Mouse (Mus musculus): ENCODE data around the gene Camk1g. TPM values are rescaled to one million over a fixed set of nuclear protein-coding genes. Genes with fewer than 3 reads are reported as not detected.

Camk1g gene
- polyA plus RNA-seq, 1 experiment from 2014 or later, result 57.0 TPM

GRCm38 (mm10) chr1:193369091-193369490, 1.0 kb downstream of the Camk1g start:
- Histone ChIP-seq H3K4me2 (peak overlapping the region; percentile 83), H3K36me3 (replicated peaks) (no peaks in the 10 kb centered on the region), H3K27me3 (replicated peaks) (no peaks in the 10 kb centered on the region), H3K4me3 (peak overlapping the region; percentile 68), H3K27ac (peak overlapping the region; percentile 74), H3K9ac (peak overlapping the region; percentile 69), H3K9me3 (no peaks in the 10 kb centered on the region), H3K4me1 (peaks cover 34% of the 10 kb centered on the region)
- WGBS, result 23% methylated on average over 8 of the region's 8 CpGs
- ATAC-seq (replicated peaks), result peak; percentile 18; the same call in 1 of the 2 replicates

- peak overlapping the region; percentile 69 for H3K9ac ChIP-seq
- peaks cover 34% of the 10 kb centered on the region for H3K4me1 ChIP-seq
- peak; percentile 32 for ATAC-seq (replicated peaks)
- H3K9me3 ChIP-seq, result no peaks in the 10 kb centered on the region
- peak overlapping the region; percentile 83 for H3K4me2 ChIP-seq
- peak overlapping the region; percentile 66 for H3K27ac ChIP-seq
- no peaks in the 10 kb centered on the region for H3K27me3 ChIP-seq (replicated peaks)
- WGBS, result 12% methylated on average over 10 of the region's 10 CpGs
- peak overlapping the region; percentile 68 for H3K4me3 ChIP-seq
- H3K36me3 ChIP-seq (replicated peaks), result no peaks in the 10 kb centered on the region
These were observed 2.0 kb downstream of the Camk1g start for GRCm38 (mm10) chr1:193368055-193368454.

DNA sequence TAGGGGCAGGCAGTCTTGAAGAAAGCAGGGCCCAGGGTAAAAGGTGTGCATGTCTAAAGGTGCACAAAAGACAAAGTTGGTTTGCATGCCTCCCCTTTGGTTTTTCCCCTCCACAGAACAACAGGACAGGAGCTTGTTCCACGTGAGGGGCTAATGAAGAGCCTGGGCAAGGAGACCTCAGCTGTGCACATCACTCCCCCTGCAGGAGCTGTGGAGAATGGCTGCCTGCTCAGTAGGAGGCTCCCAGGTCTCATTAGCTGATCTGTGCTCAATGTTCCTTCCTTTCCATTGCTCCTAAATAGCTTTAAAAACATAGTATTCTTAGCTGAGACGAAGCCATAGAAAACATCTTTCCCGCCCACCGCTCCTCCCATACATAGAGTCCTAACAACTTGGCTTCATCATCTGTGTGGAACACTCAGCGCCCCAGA, 6.3 kb downstream of the Camk1g start:
- WGBS, result 63% methylated on average over 5 of the region's 5 CpGs
- H3K4me2 ChIP-seq, result no peak overlapping the region
- H3K36me3 ChIP-seq (replicated peaks), result peaks cover 15% of the 10 kb centered on the region; the same call in 1 of the 2 replicates
- no peak for ATAC-seq (replicated peaks)
- H3K4me1 ChIP-seq, result peaks cover 21% of the 10 kb centered on the region
- H3K27me3 ChIP-seq (replicated peaks), result no peaks in the 10 kb centered on the region
- H3K4me3 ChIP-seq, result no peak overlapping the region
- no peak overlapping the region for H3K27ac ChIP-seq
- no peak overlapping the region for H3K9ac ChIP-seq
- H3K9me3 ChIP-seq, result no peaks in the 10 kb centered on the region

- ATAC-seq (replicated peaks), result no peak
- 92% methylated on average over 7 of the region's 7 CpGs for WGBS
These were observed 8.0 kb downstream of the Camk1g start for GRCm38 (mm10) chr1:193362078-193362477.

GRCm38 (mm10) chr1:193361181-193361580, 8.9 kb downstream of the Camk1g start:
- no peak overlapping the region for H3K9ac ChIP-seq
- no peaks in the 10 kb centered on the region for H3K27me3 ChIP-seq (replicated peaks)
- WGBS, result 45% methylated on average over 6 of the region's 6 CpGs
- ATAC-seq (replicated peaks), result no peak
- no peak overlapping the region for H3K4me3 ChIP-seq
- no peaks in the 10 kb centered on the region for H3K9me3 ChIP-seq
- H3K4me1 ChIP-seq, result no peaks in the 10 kb centered on the region
- H3K36me3 ChIP-seq (replicated peaks), result peaks cover 21% of the 10 kb centered on the region
- no peak overlapping the region for H3K27ac ChIP-seq
- no peak overlapping the region for H3K4me2 ChIP-seq

More at GRCm38 (mm10) chr1:193362078-193362477, 8.0 kb downstream of the Camk1g start:
- Histone ChIP-seq H3K4me2 (no peak overlapping the region), H3K27ac (no peak overlapping the region), H3K4me3 (no peak overlapping the region), H3K9me3 (no peaks in the 10 kb centered on the region), H3K36me3 (replicated peaks) (peaks cover 18% of the 10 kb centered on the region; the same call in 1 of the 2 replicates), H3K9ac (no peak overlapping the region), H3K4me1 (peaks cover 4% of the 10 kb centered on the region), H3K27me3 (replicated peaks) (no peaks in the 10 kb centered on the region)

DNA sequence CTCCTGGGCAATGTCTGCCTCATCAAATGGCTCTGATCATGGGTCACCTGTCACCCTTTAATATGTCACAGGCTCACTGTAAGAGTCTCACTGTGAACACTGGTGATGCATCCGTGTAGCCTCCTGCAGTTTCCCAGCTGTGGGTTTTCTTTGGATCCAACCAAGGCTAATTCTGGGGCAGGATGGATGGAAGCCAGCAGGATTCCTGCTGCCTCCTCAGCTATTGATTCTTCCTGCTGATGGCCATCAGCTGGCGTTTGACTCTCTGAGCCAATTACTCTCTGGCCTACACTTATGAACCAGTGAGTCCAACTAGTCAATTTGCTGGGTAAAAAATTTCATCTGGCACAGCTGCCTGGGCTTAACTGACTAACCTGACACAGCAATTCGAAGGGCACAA, 10.9 kb downstream of the Camk1g start:
- 79% methylated on average over 3 of the region's 3 CpGs for WGBS
- Histone ChIP-seq H3K4me3 (no peak overlapping the region), H3K27me3 (replicated peaks) (no peaks in the 10 kb centered on the region), H3K9ac (no peak overlapping the region), H3K9me3 (no peaks in the 10 kb centered on the region), H3K36me3 (replicated peaks) (peaks cover 31% of the 10 kb centered on the region), H3K4me1 (no peaks in the 10 kb centered on the region), H3K27ac (no peak overlapping the region), H3K4me2 (no peak overlapping the region)
- no peak for ATAC-seq (replicated peaks)

GRCm38 (mm10) chr1:193351583-193351982, 18.5 kb downstream of the Camk1g start:
- H3K9me3 ChIP-seq, result no peaks in the 10 kb centered on the region
- H3K4me2 ChIP-seq, result no peak overlapping the region
- no peaks in the 10 kb centered on the region for H3K27me3 ChIP-seq (replicated peaks)
- 79% methylated on average over 3 of the region's 3 CpGs for WGBS
- ATAC-seq (replicated peaks), result no peak
- no peak overlapping the region for H3K4me3 ChIP-seq
- peaks cover 61% of the 10 kb centered on the region for H3K36me3 ChIP-seq (replicated peaks)
- no peak overlapping the region for H3K9ac ChIP-seq
- no peaks in the 10 kb centered on the region for H3K4me1 ChIP-seq
- H3K27ac ChIP-seq, result no peak overlapping the region

- Histone ChIP-seq H3K4me1 (no peaks in the 10 kb centered on the region), H3K9ac (no peak overlapping the region), H3K36me3 (replicated peaks) (peaks cover 63% of the 10 kb centered on the region), H3K4me2 (no peak overlapping the region), H3K27ac (no peak overlapping the region), H3K9me3 (no peaks in the 10 kb centered on the region), H3K27me3 (replicated peaks) (no peaks in the 10 kb centered on the region), H3K4me3 (no peak overlapping the region)
- 98% methylated on average over 2 of the region's 2 CpGs for WGBS
- ATAC-seq (replicated peaks), result no peak
These were observed 19.6 kb downstream of the Camk1g start for GRCm38 (mm10) chr1:193350546-193350801.

DNA sequence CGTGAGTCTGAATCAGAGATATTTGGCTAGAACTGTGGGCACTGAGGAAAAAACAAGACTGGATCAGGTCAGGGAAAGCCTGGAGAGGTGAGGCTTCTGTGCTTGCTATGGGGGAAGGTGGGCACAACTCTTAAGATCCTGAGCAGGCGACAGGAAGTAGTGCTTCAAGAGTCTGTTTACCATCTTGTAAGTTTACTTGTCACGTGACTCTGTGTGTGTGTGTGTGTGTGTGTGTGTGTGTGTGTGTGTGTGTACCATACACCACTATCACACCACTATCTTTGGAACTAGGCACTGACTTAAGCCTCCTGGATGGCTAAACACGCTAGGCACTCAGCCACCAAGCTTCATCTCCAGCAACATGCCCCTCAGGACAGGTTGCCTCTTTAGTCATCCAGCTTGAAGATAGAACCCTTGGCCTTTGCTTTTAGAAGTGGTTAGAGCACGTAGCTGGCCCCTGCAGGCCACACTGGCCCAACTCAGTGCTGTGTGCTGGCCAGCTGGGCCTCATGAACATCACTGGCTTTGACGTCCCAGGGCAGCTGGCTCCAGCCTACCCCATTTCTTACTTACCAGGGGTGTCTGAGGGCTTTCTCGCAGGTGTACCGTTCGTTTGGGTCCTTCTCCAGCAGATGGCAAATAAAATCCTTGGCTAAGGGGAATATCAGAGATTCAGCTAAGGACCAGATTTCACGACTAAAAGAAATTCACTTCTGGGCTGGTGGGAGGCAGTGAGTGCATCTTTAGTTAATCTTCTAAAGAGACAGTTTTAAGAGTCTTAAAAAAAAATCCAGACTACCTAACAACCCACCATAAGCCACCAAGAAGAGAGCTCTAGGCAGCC, 20.2 kb downstream of the Camk1g start:
- ATAC-seq (replicated peaks), result no peak
- Histone ChIP-seq H3K27me3 (replicated peaks) (no peaks in the 10 kb centered on the region), H3K4me3 (no peak overlapping the region), H3K27ac (no peak overlapping the region), H3K9ac (no peak overlapping the region), H3K36me3 (replicated peaks) (peaks cover 58% of the 10 kb centered on the region), H3K4me2 (no peak overlapping the region), H3K9me3 (no peaks in the 10 kb centered on the region), H3K4me1 (no peaks in the 10 kb centered on the region)
- WGBS, result 82% methylated on average over 10 of the region's 10 CpGs

GRCm38 (mm10) chr1:193348261-193348962, 21.7 kb downstream of the Camk1g start:
- no peaks in the 10 kb centered on the region for H3K9me3 ChIP-seq
- H3K27ac ChIP-seq, result no peak overlapping the region
- no peak overlapping the region for H3K9ac ChIP-seq
- H3K27me3 ChIP-seq (replicated peaks), result no peaks in the 10 kb centered on the region
- H3K4me2 ChIP-seq, result no peak overlapping the region
- no peak for ATAC-seq (replicated peaks)
- WGBS, result 79% methylated on average over 9 of the region's 9 CpGs
- H3K4me1 ChIP-seq, result no peaks in the 10 kb centered on the region
- no peak overlapping the region for H3K4me3 ChIP-seq
- peaks cover 47% of the 10 kb centered on the region for H3K36me3 ChIP-seq (replicated peaks)

DNA sequence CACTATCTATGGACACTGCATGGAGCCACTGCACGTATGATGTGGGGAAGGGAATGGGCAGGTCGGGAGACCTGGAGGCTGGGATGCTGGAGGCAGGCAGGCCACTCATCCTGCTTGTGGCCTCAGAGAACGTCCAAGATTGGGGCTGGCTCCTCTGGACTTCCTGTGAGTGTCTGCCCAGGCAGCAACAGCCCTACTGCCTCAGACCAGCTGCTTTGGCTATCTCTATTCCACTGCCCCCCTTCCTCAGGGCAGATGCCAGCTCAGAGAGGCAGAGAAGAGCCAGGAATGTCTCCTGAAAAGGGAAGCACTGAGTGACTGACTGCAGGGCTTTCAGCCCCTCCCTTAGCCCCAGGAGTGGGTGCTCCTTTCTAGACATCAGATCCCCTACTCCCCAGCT, 23.2 kb downstream of the Camk1g start:
- Histone ChIP-seq H3K4me3 (no peak overlapping the region), H3K4me1 (no peaks in the 10 kb centered on the region), H3K27ac (no peak overlapping the region), H3K4me2 (no peak overlapping the region), H3K27me3 (replicated peaks) (no peaks in the 10 kb centered on the region), H3K9ac (no peak overlapping the region), H3K36me3 (replicated peaks) (peaks cover 35% of the 10 kb centered on the region; the same call in 1 of the 2 replicates), H3K9me3 (no peaks in the 10 kb centered on the region)
- WGBS, result 79% methylated on average over 3 of the region's 3 CpGs
- no peak for ATAC-seq (replicated peaks)

DNA sequence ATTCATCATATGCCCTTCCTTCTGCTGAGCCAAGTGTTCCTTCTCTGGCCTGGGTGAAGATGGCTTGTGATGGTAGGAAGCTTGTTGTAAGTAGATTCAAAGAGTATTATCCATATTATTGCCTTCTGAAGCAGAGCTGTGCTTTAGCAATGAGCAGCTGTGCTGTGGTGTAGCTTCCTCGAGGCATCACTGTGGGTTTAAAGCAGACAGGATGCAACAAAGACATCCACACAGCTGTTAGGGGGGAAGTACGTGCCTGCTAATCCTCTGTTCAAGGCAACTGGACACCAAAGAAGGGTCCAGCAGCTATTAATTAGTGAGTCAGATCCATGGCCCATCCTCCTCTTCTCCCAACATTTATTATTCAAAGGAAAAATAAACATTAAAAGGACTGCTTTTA, 25.1 kb downstream of the Camk1g start:
- Histone ChIP-seq H3K4me1 (no peaks in the 10 kb centered on the region), H3K36me3 (replicated peaks) (peaks cover 24% of the 10 kb centered on the region; the same call in 1 of the 2 replicates), H3K9ac (no peak overlapping the region), H3K4me3 (no peak overlapping the region), H3K27ac (peak overlapping the region; percentile 2; the same call in 1 of the 2 replicates), H3K4me2 (no peak overlapping the region), H3K27me3 (replicated peaks) (no peaks in the 10 kb centered on the region), H3K9me3 (no peaks in the 10 kb centered on the region)
- WGBS, result 8% methylated on average over 2 of the region's 2 CpGs
- no peak for ATAC-seq (replicated peaks)

All from midbrain, embryonic 15.5 days (tissue).